Mouse (Mus musculus) embryo, embryonic 9.5 days (tissue): ENCODE measurements at regions not wholly inside any gene's neighbourhood (a gene's known extent, or its start where the extent isn't known, plus 50 kb on each side); places are given as distances from the start of the nearest gene placed in this dataset.

Experiments
- DNase-seq: peaks from one replicate; pipeline ENCODE4 v3.0.0-alpha.2; 2017; ENCODE audit errors: extremely low spot score

DNA sequence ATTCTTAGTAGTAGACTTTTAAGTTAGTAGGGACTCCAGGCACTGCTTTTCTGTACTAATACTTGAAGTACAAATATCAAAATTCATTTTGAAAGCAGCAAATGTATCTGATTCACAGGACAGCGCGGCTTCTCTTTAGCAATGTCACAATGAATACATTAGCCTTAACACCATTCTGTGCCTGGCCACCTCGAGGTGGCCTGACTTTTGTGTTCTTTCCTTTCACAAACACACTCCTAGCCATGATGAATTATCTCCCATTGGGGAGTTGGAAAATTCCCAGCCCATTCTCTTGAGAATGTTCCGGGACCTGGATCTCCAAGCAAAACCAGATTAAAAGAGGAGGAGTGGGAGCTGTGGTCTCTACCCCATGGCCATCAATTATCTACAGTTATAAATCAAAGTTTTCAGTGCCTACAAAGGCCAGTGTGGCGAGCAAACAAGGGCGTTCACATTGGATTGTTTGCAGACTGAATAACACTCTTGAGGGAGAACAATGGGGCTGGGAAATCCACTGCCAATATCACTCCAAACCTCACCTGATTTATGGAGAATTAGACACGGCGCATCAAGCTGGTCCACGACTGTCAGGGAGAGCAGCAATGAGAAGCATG lies 82.7 kb upstream of the Rarb start:
- DNase-seq, result peak; percentile 41

DNA sequence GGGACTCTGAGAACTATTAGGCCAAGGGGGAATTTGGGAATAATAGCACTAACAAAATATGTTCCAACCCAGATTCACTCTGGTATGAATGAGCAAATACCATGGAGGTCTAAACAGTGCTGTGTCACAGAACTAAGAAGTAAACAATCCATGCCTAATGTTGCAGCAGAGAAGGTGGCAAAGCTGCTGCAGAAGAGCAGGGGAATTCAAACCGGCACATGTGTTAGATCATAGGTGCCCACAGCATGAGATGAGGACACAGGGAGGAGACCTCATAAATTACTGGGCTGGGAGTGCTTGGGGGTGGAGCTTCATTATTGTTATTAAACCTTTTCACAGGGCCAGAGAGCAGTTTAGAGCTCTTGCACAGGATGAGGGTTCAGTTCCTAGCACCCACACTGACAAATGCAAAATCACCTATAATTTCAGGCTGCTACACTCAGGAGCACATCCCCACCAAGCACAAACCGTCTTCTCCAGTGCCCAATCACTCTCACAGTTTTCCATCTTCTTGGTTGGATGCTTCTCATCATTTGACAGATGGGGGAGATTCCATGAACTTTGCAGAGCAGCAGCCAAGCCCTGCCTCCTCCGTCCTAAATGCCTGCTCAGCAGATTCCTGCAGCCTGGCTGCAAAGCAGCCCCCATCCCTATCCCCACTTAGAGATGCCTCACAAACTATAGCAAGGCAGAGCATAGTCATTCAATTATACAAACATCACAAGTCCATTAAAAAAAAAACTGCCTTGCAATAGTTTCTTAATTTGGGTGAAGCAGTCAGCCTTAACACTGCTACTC lies 79.0 kb upstream of the Rarb start:
- peak; percentile 12 for DNase-seq

DNA sequence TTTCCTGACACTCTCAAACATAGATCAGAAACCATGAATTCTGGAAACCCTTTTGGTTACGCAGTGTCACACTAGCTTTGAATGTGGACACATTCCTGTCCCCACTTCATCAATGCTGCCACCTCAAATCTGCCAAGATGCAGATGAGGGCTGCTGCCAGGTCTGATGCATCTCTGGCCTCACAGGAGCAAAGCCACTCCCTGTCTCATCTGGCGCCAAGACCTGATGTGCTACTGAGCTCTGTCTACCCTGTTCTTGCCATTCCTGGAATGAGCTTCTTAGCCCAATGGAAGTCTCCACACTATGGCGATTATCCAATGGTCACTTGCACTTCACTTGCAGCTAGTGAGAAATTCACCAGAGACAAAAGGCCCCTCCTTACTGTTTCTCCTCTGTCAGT lies 78.0 kb upstream of the Rarb start:
- no peak for DNase-seq

DNA sequence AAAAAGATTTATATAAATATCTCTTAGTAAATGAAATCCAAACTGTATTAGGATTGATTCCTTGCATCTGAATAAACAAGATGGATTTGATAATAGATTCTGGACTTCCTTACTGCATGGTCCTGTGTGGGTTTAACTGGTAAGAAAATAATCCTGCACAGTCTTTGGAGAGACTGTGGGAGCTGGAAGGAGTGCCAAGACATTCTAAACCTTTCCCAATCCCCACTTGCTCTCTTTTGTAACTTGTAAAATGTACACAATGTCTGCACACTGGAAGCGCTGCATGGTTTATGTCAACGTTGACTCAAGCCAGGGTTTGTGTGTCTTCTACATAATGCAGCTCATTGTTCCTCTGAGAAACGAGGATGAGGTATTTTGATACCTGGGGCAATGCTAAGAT lies 62.3 kb upstream of the Rarb start:
- no peak for DNase-seq

DNA sequence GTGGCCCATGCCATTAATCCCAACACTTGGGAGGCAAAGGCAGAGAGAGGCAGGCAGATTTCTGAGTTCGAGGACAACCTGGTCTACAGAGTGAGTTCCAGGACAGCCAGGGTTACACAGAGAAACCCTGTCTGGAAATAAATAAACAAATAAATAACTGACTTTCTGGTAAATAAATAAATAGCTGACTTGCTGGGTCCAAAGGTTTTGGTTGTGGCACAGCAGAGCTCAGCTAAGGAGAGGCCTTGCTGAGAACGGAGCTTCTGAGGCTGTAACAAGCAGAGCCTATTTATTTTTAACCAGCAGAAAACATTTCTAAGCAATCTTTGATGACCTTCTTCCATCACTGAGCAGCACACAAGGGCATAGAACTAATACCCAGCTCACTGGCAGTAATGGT lies 50.3 kb upstream of the Rarb start:
- no peak for DNase-seq
